Mouse (Mus musculus) forebrain, embryonic 12.5 days (tissue): ENCODE measurements around the gene Evi2. TPM values are rescaled to one million over a fixed set of nuclear protein-coding genes. Genes with fewer than 3 reads are reported as not detected.

Experiments used
- ATAC-seq: fragments of 200-750 bp; cut with Nextera tagmentation; 2 replicates; pipeline ENCODE4 v1.8.0; 2017; ENCODE audit warnings: moderate TSS enrichment; ENCODE audit not compliant: low FRiP score
- H3K27ac ChIP-seq: fragments of 300-500 bp; sonication (generic); 2 replicates; pipeline ENCODE4 v1.5.1; 2016; ENCODE audit warnings: mild to moderate bottlenecking
- H3K27me3 ChIP-seq: fragments of 300-500 bp; sonication (generic); 2 replicates; pipeline ENCODE4 v1.6.1; 2016; ENCODE audit warnings: mild to moderate bottlenecking
- H3K36me3 ChIP-seq: fragments of 300-500 bp; sonication (generic); replicated peaks from 2 replicates; pipeline ENCODE4 v1.6.1; 2016; ENCODE audit warnings: mild to moderate bottlenecking
- H3K4me1 ChIP-seq: fragments of 300-500 bp; sonication (generic); 2 replicates; pipeline ENCODE4 v1.6.1; 2016
- H3K4me2 ChIP-seq: fragments of 300-500 bp; sonication (generic); 2 replicates; pipeline ENCODE4 v1.6.1; 2016; ENCODE audit warnings: mild to moderate bottlenecking, moderate library complexity
- H3K4me3 ChIP-seq: fragments of 300-500 bp; sonication (generic); replicated peaks from 2 replicates; pipeline ENCODE4 v1.5.1; 2016; ENCODE audit warnings: mild to moderate bottlenecking
- H3K9ac ChIP-seq: fragments of 300-500 bp; sonication (generic); 2 replicates; pipeline ENCODE4 v1.6.1; 2016; ENCODE audit warnings: mild to moderate bottlenecking
- H3K9me3 ChIP-seq: fragments of 300-500 bp; sonication (generic); 2 replicates; pipeline ENCODE4 v1.6.1; 2016
- WGBS: fragments of 180-500 bp; shearing (Covaris S2); methylation state at CpG from one replicate; pipeline ENCODE4 v1.1.7; 2016; 5-methylcytosine and 5-hydroxymethylcytosine counted together
- polyA plus RNA-seq: library from polyadenylated mRNA; unstranded; fragments of >200 nt; fragmentation: Nextera tagmentation; extraction: Ambion mirVana; gene quantifications from 2 replicates; pipeline ENCODE4 v1.2.1, GENCODE M21; 2016

Evi2 gene
- polyA plus RNA-seq, 1 experiment from 2014 or later, result 1.0 TPM

- H3K9me3 ChIP-seq, result no peaks in the 10 kb centered on the region
- no peak overlapping the region for H3K27ac ChIP-seq
- H3K27me3 ChIP-seq, result no peaks in the 10 kb centered on the region
- ATAC-seq, result no peak
- no peak overlapping the region for H3K9ac ChIP-seq
- peaks cover 24% of the 10 kb centered on the region for H3K36me3 ChIP-seq
- 79% methylated on average over 8 of the region's 8 CpGs for WGBS
- H3K4me3 ChIP-seq, result no peak overlapping the region
- no peak overlapping the region for H3K4me2 ChIP-seq
- peaks cover 12% of the 10 kb centered on the region; the same call in 1 of the 2 replicates for H3K4me1 ChIP-seq
Observed at GRCm38 (mm10) chr11:79533950-79534690, 3.7 kb upstream of the Evi2 start.

DNA sequence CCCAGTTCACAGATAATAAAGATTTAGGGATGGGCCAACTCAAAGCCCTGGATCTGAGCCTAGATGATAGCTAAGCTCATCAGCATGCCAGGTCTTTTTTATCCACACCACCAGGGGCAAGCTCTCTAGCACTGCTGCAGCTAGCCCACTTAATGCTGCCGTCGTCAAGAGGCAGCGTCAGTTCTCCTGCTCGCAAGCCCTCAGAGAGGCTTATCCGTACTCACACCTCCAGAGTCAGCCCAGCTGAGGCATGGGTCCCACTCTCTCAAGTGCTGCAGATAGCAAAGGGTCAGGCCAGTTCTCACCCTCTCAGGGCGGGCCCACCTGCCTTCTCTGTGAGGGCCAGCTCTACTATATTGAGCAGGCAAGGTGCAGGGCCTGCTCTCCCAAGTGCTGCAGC is 2.9 kb upstream of the Evi2 start:
- WGBS, result 81% methylated on average over 6 of the region's 6 CpGs
- H3K27me3 ChIP-seq, result no peaks in the 10 kb centered on the region
- ATAC-seq, result no peak

GRCm38 (mm10) chr11:79531485-79531884 is 1.1 kb upstream of the Evi2 start:
- Histone ChIP-seq H3K9me3 (no peaks in the 10 kb centered on the region), H3K9ac (no peak overlapping the region), H3K36me3 (peaks cover 19% of the 10 kb centered on the region), H3K4me2 (no peak overlapping the region), H3K4me1 (peaks cover 12% of the 10 kb centered on the region; the same call in 1 of the 2 replicates), H3K27me3 (no peaks in the 10 kb centered on the region), H3K27ac (no peak overlapping the region), H3K4me3 (no peak overlapping the region)
- 96% methylated on average over 4 of the region's 4 CpGs for WGBS
- no peak for ATAC-seq

More for the DNA sequence above, 2.9 kb upstream of the Evi2 start:
- Histone ChIP-seq H3K27ac (no peak overlapping the region), H3K9ac (no peak overlapping the region), H3K4me1 (peaks cover 12% of the 10 kb centered on the region; the same call in 1 of the 2 replicates), H3K9me3 (no peaks in the 10 kb centered on the region), H3K4me3 (no peak overlapping the region), H3K36me3 (peaks cover 24% of the 10 kb centered on the region), H3K4me2 (no peak overlapping the region)

DNA sequence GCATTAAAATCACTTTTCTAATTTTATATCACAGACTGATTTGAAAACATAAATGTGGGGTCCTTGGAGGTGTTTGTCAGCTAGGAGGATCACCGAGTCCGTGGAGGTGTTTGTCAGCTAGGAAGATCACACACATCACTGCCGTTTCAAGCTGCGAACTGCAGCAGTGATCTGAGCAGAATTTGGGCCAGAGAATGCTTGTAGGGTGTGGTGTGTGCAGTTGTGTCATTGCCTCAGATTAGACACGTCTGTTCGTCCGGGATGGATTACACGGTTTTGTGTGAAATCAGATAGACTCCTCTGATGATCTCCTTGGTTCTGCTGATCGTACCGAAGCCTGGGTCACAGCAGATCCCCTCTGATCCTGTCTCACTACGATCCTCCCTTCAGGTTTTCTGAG is 385 bp upstream of the Evi2 start:
- no peaks in the 10 kb centered on the region for H3K27me3 ChIP-seq
- H3K36me3 ChIP-seq, result peaks cover 15% of the 10 kb centered on the region
- H3K4me1 ChIP-seq, result peaks cover 12% of the 10 kb centered on the region; the same call in 1 of the 2 replicates
- H3K4me3 ChIP-seq, result no peak overlapping the region
- H3K4me2 ChIP-seq, result no peak overlapping the region
- no peak overlapping the region for H3K9ac ChIP-seq
- no peak for ATAC-seq
- H3K27ac ChIP-seq, result no peak overlapping the region
- H3K9me3 ChIP-seq, result no peaks in the 10 kb centered on the region
- WGBS, result 91% methylated on average over 11 of the region's 11 CpGs

DNA sequence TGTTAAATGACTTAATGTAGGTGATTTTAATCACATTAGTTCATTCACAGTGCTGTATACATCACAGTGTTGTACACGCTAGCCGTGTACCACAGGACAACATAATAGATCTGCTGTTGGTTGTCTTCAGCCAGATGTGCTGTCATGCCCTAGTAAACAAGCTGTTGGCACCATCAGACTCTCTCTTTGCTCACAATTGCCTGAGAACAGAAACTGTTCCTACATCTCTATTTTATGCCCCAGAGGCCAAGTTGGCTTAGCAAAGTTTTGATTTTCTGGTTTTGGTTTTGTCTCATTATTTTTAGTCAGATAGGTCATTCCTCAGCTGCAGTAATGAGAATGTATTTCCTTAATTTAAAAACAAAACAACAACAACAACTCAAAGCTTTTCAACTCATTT is 653 bp downstream of the Evi2 start:
- Histone ChIP-seq H3K27ac (no peak overlapping the region), H3K4me1 (peaks cover 11% of the 10 kb centered on the region; the same call in 1 of the 2 replicates), H3K27me3 (no peaks in the 10 kb centered on the region), H3K4me3 (no peak overlapping the region), H3K9ac (no peak overlapping the region), H3K9me3 (no peaks in the 10 kb centered on the region), H3K36me3 (peaks cover 14% of the 10 kb centered on the region), H3K4me2 (no peak overlapping the region)
- 89% methylated on average over 2 of the region's 2 CpGs for WGBS
- ATAC-seq, result no peak

DNA sequence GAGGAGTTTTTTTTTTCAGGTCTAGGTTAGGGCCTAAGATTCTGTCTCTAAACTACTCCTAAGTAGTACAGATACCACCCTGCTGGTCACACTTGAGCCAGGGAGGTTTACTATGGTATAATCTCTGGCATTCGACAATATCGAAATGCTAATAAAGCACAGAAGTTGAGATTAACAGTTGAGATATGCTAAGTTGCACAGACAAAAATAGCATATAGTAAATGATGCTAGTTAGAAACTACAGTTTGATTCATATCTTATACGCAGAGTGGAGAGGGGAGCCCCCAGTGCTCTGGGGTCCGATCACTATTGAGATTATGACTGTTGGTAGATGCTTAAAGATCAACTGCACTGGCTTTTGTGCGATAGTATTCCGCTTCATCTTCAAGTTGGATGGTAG is 1.2 kb downstream of the Evi2 start:
- Histone ChIP-seq H3K36me3 (peaks cover 16% of the 10 kb centered on the region), H3K9me3 (no peaks in the 10 kb centered on the region), H3K4me3 (no peak overlapping the region), H3K27ac (no peak overlapping the region), H3K27me3 (no peaks in the 10 kb centered on the region), H3K4me2 (no peak overlapping the region), H3K4me1 (peaks cover 6% of the 10 kb centered on the region; the same call in 1 of the 2 replicates), H3K9ac (no peak overlapping the region)
- WGBS, result 99% methylated on average over 6 of the region's 6 CpGs
- ATAC-seq, result no peak

- H3K4me2 ChIP-seq, result no peak overlapping the region
- WGBS, result 98% methylated on average over 3 of the region's 3 CpGs
- ATAC-seq, result no peak
Observed at GRCm38 (mm10) chr11:79528601-79529000, 1.8 kb downstream of the Evi2 start.

GRCm38 (mm10) chr11:79527739-79528384 is 2.5 kb downstream of the Evi2 start:
- Histone ChIP-seq H3K4me3 (no peak overlapping the region), H3K4me1 (no peaks in the 10 kb centered on the region), H3K9ac (no peak overlapping the region), H3K27ac (no peak overlapping the region), H3K4me2 (no peak overlapping the region), H3K9me3 (no peaks in the 10 kb centered on the region), H3K36me3 (peaks cover 14% of the 10 kb centered on the region), H3K27me3 (no peaks in the 10 kb centered on the region)
- WGBS, result 91% methylated on average over 5 of the region's 5 CpGs
- no peak for ATAC-seq

More at GRCm38 (mm10) chr11:79528601-79529000, 1.8 kb downstream of the Evi2 start:
- Histone ChIP-seq H3K27me3 (no peaks in the 10 kb centered on the region), H3K27ac (no peak overlapping the region), H3K9ac (no peak overlapping the region), H3K9me3 (no peaks in the 10 kb centered on the region), H3K4me1 (0 out of 2 replicates have a peak, but pooled peaks cover 3% of the 10 kb centered on the region), H3K4me3 (no peak overlapping the region), H3K36me3 (peaks cover 16% of the 10 kb centered on the region)

DNA sequence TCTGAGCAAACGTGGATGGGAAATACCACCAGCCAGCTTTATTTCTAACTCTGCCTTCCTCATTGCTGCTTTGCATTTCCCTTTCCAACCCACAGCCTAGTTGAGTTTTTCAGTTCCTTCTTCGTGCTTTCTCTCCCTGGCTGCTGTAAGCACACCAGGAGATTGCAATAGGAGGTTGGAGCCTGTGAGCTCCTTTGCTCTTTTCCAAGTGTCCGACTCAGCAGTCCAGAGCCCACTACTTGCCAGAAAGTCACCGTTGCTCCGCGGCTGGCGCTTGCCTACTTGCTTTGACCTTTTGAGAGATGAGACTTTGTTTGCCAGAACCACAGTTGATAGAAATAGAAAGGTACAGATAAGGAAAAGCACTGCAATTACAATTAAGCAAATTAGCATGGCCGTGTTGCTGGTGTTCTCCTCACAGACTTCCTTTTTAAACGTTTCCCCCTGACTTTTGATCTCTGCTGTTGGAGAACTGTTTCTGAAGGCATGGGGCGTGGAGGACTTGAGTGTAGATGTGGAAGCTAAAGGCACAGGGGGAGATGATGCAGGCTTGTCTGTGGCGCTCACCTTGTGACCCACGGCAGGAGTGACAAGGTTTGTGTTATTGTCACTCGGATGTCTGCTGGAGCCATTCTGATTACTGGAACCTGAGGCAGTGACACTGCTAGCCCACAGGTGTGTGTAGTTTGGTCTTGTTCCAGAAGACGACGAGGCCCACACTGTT is 3.2 kb downstream of the Evi2 start:
- H3K36me3 ChIP-seq, result peaks cover 10% of the 10 kb centered on the region
- WGBS, result 89% methylated on average over 15 of the region's 15 CpGs
- H3K4me2 ChIP-seq, result no peak overlapping the region
- no peak for ATAC-seq
- no peak overlapping the region for H3K27ac ChIP-seq
- no peak overlapping the region for H3K9ac ChIP-seq
- no peaks in the 10 kb centered on the region for H3K4me1 ChIP-seq
- H3K27me3 ChIP-seq, result no peaks in the 10 kb centered on the region
- H3K9me3 ChIP-seq, result no peaks in the 10 kb centered on the region
- no peak overlapping the region for H3K4me3 ChIP-seq

DNA sequence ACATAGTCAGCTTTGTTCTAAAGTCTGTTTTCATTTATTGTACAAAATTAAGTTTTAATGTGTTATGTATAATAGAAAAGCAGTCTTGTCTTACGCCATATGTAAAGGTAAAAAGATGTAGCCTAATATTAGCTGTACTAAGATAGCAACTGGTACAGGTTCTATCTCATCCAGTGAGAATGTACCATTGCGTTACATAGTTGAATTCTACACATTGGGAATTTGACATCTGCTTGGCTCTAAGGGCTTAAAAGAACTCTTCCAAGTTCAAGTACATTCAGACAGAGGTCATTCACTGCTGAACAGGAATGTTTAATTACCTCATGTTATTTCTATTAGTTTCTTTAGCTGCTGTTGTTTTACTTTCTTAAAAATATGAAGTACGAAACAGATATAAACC is 3.8 kb downstream of the Evi2 start:
- H3K27me3 ChIP-seq, result no peaks in the 10 kb centered on the region
- no peak for ATAC-seq
- no peak overlapping the region for H3K9ac ChIP-seq
- H3K4me3 ChIP-seq, result no peak overlapping the region
- no peaks in the 10 kb centered on the region for H3K9me3 ChIP-seq
- H3K27ac ChIP-seq, result no peak overlapping the region
- H3K4me2 ChIP-seq, result no peak overlapping the region
- WGBS, result 94% methylated on average over 3 of the region's 3 CpGs
- H3K36me3 ChIP-seq, result peaks cover 4% of the 10 kb centered on the region
- H3K4me1 ChIP-seq, result no peaks in the 10 kb centered on the region

GRCm38 (mm10) chr11:79524310-79524575 is 6.1 kb downstream of the Evi2 start:
- H3K27me3 ChIP-seq, result no peaks in the 10 kb centered on the region
- no peak for ATAC-seq
- H3K36me3 ChIP-seq, result peaks cover 4% of the 10 kb centered on the region; the same call in 1 of the 2 replicates
- H3K4me1 ChIP-seq, result no peaks in the 10 kb centered on the region
- no peak overlapping the region for H3K9ac ChIP-seq
- 97% methylated on average over 1 of the region's 1 CpGs for WGBS
- H3K4me2 ChIP-seq, result no peak overlapping the region
- H3K4me3 ChIP-seq, result no peak overlapping the region
- H3K27ac ChIP-seq, result no peak overlapping the region
- no peaks in the 10 kb centered on the region for H3K9me3 ChIP-seq

DNA sequence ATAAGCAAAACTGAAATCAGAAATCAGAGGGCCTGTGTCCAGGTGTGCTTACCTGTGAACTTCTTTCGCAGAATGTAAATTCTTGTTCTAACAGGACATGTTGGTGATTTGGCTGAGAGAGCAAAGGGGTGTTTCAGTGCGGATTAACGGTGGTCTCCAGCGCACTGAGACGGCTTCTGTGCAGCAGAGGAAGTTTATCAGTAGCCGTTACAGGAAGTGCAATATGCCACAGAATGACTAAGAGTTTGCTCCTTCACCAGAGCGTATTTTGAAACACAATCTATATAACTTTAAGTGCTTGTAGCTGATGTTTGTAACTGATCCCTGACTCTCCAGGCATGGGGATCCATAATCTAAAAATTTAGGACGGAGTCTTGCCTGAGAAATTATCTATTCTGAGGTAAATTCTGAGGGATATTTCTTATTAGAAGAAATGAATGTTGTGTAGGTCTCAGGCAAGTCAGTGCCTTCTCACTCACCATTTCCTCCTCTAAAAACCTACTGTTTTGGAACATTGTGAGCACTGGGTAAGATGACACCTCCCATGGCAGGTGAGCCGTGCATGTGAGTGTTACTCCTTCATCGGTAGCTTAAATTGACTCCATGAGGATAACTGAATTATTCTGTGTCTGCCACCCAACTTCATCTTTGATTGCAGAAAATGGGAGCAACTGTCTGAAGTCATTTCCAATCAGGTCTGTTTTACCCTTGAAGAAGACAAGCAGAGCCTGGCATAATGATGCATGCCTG is 6.7 kb downstream of the Evi2 start, which contains the start of gene Evi2b:
Gene Evi2b, minus strand, starts transcription at position 203 of the 750 bp plus-strand sequence.
- Histone ChIP-seq H3K4me2 (no peak within 1 kb of the TSS), H3K9ac (no peak within 1 kb of the TSS), H3K27ac (no peak within 1 kb of the TSS), H3K4me1 (no peaks in the 10 kb centered on the region), H3K27me3 (no peaks in the 10 kb centered on the region), H3K4me3 (no peak within 1 kb of the TSS), H3K9me3 (no peaks in the 10 kb centered on the region), H3K36me3 (peaks cover 4% of the 10 kb centered on the region; the same call in 1 of the 2 replicates)
- ATAC-seq, result no peak
- WGBS, result 91% methylated on average over 10 of the region's 10 CpGs
